Mouse (Mus musculus): Measurements from ENCODE around the gene Arhgef12. TPM values are rescaled to one million over a fixed set of nuclear protein-coding genes. Genes with fewer than 3 reads are reported as not detected.
"Not testable (repeated sequence)": the region's sequence is repeated elsewhere in the genome, so short reads cannot be mapped to it uniquely, and the experiment has no call there.

The Arhgef12 gene
- polyA plus RNA-seq, 1 experiment from 2014 or later, result 7.8 TPM

- 84% methylated on average over 3 of the region's 3 CpGs for WGBS
- not testable (repeated sequence) for DNase-seq (ENCODE audit: low spot score); H3K4me1 ChIP-seq; H3K27ac ChIP-seq (replicated peaks); H3K27me3 ChIP-seq (ENCODE audit: low read depth, poor library complexity, severe bottlenecking); H3K9me3 ChIP-seq (replicated peaks); H3K4me3 ChIP-seq
- H3K36me3 ChIP-seq, result peaks cover 36% of the 10 kb centered on the region
These were observed 142.2 kb downstream of the Arhgef12 start for GRCm38 (mm10) chr9:42964809-42965208.

GRCm38 (mm10) chr9:42964366-42964765 lies 142.7 kb downstream of the Arhgef12 start:
- Histone ChIP-seq H3K27me3 (ENCODE audit: low read depth, poor library complexity, severe bottlenecking) (no peaks in the 10 kb centered on the region), H3K27ac (replicated peaks) (no peak overlapping the region), H3K9me3 (replicated peaks) (no peaks in the 10 kb centered on the region), H3K4me1 (no peaks in the 10 kb centered on the region), H3K36me3 (peaks cover 32% of the 10 kb centered on the region), H3K4me3 (no peak overlapping the region)
- WGBS, result 91% methylated on average over 12 of the region's 12 CpGs
- DNase-seq (ENCODE audit: low spot score), result no peak

GRCm38 (mm10) chr9:42962506-42962905 lies 144.5 kb downstream of the Arhgef12 start:
- DNase-seq (ENCODE audit: low spot score), result no peak
- H3K9me3 ChIP-seq (replicated peaks), result no peaks in the 10 kb centered on the region
- no peak overlapping the region for H3K4me3 ChIP-seq
- no peaks in the 10 kb centered on the region for H3K27me3 ChIP-seq (ENCODE audit: low read depth, poor library complexity, severe bottlenecking)
- no peaks in the 10 kb centered on the region for H3K4me1 ChIP-seq
- H3K36me3 ChIP-seq, result peaks cover 13% of the 10 kb centered on the region
- 93% methylated on average over 6 of the region's 6 CpGs for WGBS
- H3K27ac ChIP-seq (replicated peaks), result no peak overlapping the region

GRCm38 (mm10) chr9:42958401-42958800 lies 148.6 kb downstream of the Arhgef12 start:
- H3K27me3 ChIP-seq (ENCODE audit: low read depth, poor library complexity, severe bottlenecking), result no peaks in the 10 kb centered on the region
- H3K9me3 ChIP-seq (replicated peaks), result 0 out of 2 replicates have a peak, but pooled peaks cover 5% of the 10 kb centered on the region
- no peaks in the 10 kb centered on the region; the same call in 1 of the 2 replicates for H3K4me1 ChIP-seq
- no peak overlapping the region for H3K4me3 ChIP-seq
- WGBS, result 86% methylated on average over 7 of the region's 7 CpGs
- no peaks in the 10 kb centered on the region for H3K36me3 ChIP-seq
- H3K27ac ChIP-seq (replicated peaks), result no peak overlapping the region
- DNase-seq (ENCODE audit: low spot score), result no peak

- Histone ChIP-seq H3K4me1 (peaks cover 12% of the 10 kb centered on the region), H3K4me3 (no peak overlapping the region), H3K27ac (replicated peaks) (no peak overlapping the region), H3K9me3 (replicated peaks) (no peaks in the 10 kb centered on the region), H3K36me3 (no peaks in the 10 kb centered on the region), H3K27me3 (ENCODE audit: low read depth, poor library complexity, severe bottlenecking) (peaks cover 25% of the 10 kb centered on the region)
- no peak for DNase-seq (ENCODE audit: low spot score)
- 60% methylated on average over 1 of the region's 1 CpGs for WGBS
These were observed 158.7 kb downstream of the Arhgef12 start for GRCm38 (mm10) chr9:42948381-42948780.

- Histone ChIP-seq H3K27me3 (ENCODE audit: low read depth, poor library complexity, severe bottlenecking) (peaks cover 57% of the 10 kb centered on the region), H3K4me3 (peak overlapping the region; percentile 79; the same call in 1 of the 2 replicates), H3K4me1 (peaks cover 24% of the 10 kb centered on the region), H3K27ac (replicated peaks) (no peak overlapping the region), H3K36me3 (no peaks in the 10 kb centered on the region), H3K9me3 (replicated peaks) (no peaks in the 10 kb centered on the region)
- 78% methylated on average over 7 of the region's 7 CpGs for WGBS
- DNase-seq (ENCODE audit: low spot score), result no peak
These were observed 161.9 kb downstream of the Arhgef12 start for GRCm38 (mm10) chr9:42945174-42945573.

- Histone ChIP-seq H3K27me3 (ENCODE audit: low read depth, poor library complexity, severe bottlenecking) (peaks cover 63% of the 10 kb centered on the region), H3K36me3 (no peaks in the 10 kb centered on the region), H3K4me1 (peaks cover 24% of the 10 kb centered on the region), H3K9me3 (replicated peaks) (no peaks in the 10 kb centered on the region), H3K4me3 (peak overlapping the region; percentile 79), H3K27ac (replicated peaks) (peak overlapping the region; percentile 89)
- DNase-seq (ENCODE audit: low spot score), result peak; percentile 93
- WGBS, result under 1% methylated on average over 43 of the region's 52 CpGs
These were observed 162.5 kb downstream of the Arhgef12 start for GRCm38 (mm10) chr9:42944536-42945006.

- peak within 1 kb of the TSS; percentile 79 for H3K4me3 ChIP-seq
- no peaks in the 10 kb centered on the region for H3K9me3 ChIP-seq (replicated peaks)
- peaks cover 24% of the 10 kb centered on the region for H3K4me1 ChIP-seq
- peak; percentile 70 for DNase-seq (ENCODE audit: low spot score)
- H3K36me3 ChIP-seq, result no peaks in the 10 kb centered on the region
- H3K27ac ChIP-seq (replicated peaks), result peak within 1 kb of the TSS; percentile 89
- under 1% methylated on average over 66 of the region's 68 CpGs for WGBS
- peaks cover 69% of the 10 kb centered on the region for H3K27me3 ChIP-seq (ENCODE audit: low read depth, poor library complexity, severe bottlenecking)
These were observed 163.1 kb downstream of the Arhgef12 start, which contains the start of gene Grik4 for GRCm38 (mm10) chr9:42943781-42944535. Gene Grik4 (minus strand): TSS chr9:42944493.

- DNase-seq (ENCODE audit: low spot score), result peak; percentile 45
- H3K9me3 ChIP-seq (replicated peaks), result no peaks in the 10 kb centered on the region
- peak overlapping the region; percentile 79 for H3K4me3 ChIP-seq
- WGBS, result 3% methylated on average over 9 of the region's 9 CpGs
- H3K27me3 ChIP-seq (ENCODE audit: low read depth, poor library complexity, severe bottlenecking), result peaks cover 69% of the 10 kb centered on the region
- peaks cover 31% of the 10 kb centered on the region for H3K4me1 ChIP-seq
- H3K27ac ChIP-seq (replicated peaks), result peak overlapping the region; percentile 89
- no peaks in the 10 kb centered on the region for H3K36me3 ChIP-seq
These were observed 163.9 kb downstream of the Arhgef12 start for GRCm38 (mm10) chr9:42943057-42943529.

- Histone ChIP-seq H3K9me3 (replicated peaks) (no peaks in the 10 kb centered on the region), H3K27me3 (ENCODE audit: low read depth, poor library complexity, severe bottlenecking) (peaks cover 65% of the 10 kb centered on the region), H3K27ac (replicated peaks) (no peak overlapping the region), H3K36me3 (no peaks in the 10 kb centered on the region), H3K4me3 (no peak overlapping the region), H3K4me1 (peaks cover 38% of the 10 kb centered on the region)
- WGBS, result 41% methylated on average over 4 of the region's 4 CpGs
- DNase-seq (ENCODE audit: low spot score), result no peak
These were observed 164.9 kb downstream of the Arhgef12 start for GRCm38 (mm10) chr9:42942148-42942547.

- no peaks in the 10 kb centered on the region for H3K36me3 ChIP-seq
These were observed 174.9 kb downstream of the Arhgef12 start for GRCm38 (mm10) chr9:42932146-42932545.

GRCm38 (mm10) chr9:42927498-42927897 lies 179.5 kb downstream of the Arhgef12 start:
- DNase-seq (ENCODE audit: low spot score), result no peak
- no peaks in the 10 kb centered on the region for H3K9me3 ChIP-seq (replicated peaks)
- no peak overlapping the region for H3K27ac ChIP-seq (replicated peaks)
- H3K4me3 ChIP-seq, result no peak overlapping the region
- WGBS, result 85% methylated on average over 10 of the region's 10 CpGs
- no peaks in the 10 kb centered on the region for H3K36me3 ChIP-seq
- 0 out of 2 replicates have a peak, but pooled peaks cover 11% of the 10 kb centered on the region for H3K27me3 ChIP-seq (ENCODE audit: low read depth, poor library complexity, severe bottlenecking)
- H3K4me1 ChIP-seq, result peaks cover 30% of the 10 kb centered on the region

More at GRCm38 (mm10) chr9:42932146-42932545, 174.9 kb downstream of the Arhgef12 start:
- 80% methylated on average over 7 of the region's 7 CpGs for WGBS
- peaks cover 31% of the 10 kb centered on the region for H3K27me3 ChIP-seq (ENCODE audit: low read depth, poor library complexity, severe bottlenecking)
- H3K4me1 ChIP-seq, result peaks cover 18% of the 10 kb centered on the region
- no peak overlapping the region for H3K4me3 ChIP-seq
- no peak overlapping the region for H3K27ac ChIP-seq (replicated peaks)
- DNase-seq (ENCODE audit: low spot score), result no peak
- H3K9me3 ChIP-seq (replicated peaks), result no peaks in the 10 kb centered on the region

GRCm38 (mm10) chr9:42926564-42926963 lies 180.5 kb downstream of the Arhgef12 start:
- no peaks in the 10 kb centered on the region for H3K9me3 ChIP-seq (replicated peaks)
- H3K27ac ChIP-seq (replicated peaks), result no peak overlapping the region
- peaks cover 33% of the 10 kb centered on the region for H3K4me1 ChIP-seq
- H3K4me3 ChIP-seq, result no peak overlapping the region
- peaks cover 5% of the 10 kb centered on the region; the same call in 1 of the 2 replicates for H3K27me3 ChIP-seq (ENCODE audit: low read depth, poor library complexity, severe bottlenecking)
- H3K36me3 ChIP-seq, result no peaks in the 10 kb centered on the region
- DNase-seq (ENCODE audit: low spot score), result no peak
- WGBS, result 83% methylated on average over 6 of the region's 6 CpGs

Measured in midbrain, embryonic 10.5 days (tissue).